Mouse (Mus musculus): ENCODE results near the gene Mitf. TPM values are rescaled to one million over a fixed set of nuclear protein-coding genes. Genes with fewer than 3 reads are reported as not detected.

The Mitf gene
- polyA plus RNA-seq, 1 experiment from 2014 or later = 2.4 TPM

DNA sequence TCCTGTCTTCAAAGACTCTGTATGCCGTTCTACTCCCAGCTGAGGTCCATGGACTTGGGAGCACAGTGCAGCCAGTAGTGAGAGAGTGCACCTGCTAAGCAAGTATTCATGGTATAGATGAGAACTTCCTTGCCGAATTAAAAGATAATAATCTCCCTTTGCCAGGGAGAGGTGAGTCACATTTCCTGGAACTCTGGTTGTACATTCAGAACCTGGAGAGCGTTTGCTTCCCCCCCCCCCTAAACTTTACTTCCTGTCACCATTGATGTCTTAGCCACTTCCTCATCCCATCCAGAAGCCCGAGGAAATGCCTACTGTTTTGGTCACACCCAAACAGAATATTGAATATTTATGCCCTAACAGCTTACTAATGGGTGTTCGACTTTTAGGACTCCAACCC lies 209.0 kb downstream of the Mitf start:
- Histone ChIP-seq H3K27me3 (no peaks in the 10 kb centered on the region), H3K4me2 (replicated peaks) (no peak overlapping the region), H3K4me1 (no peaks in the 10 kb centered on the region), H3K9ac (no peak overlapping the region), H3K36me3 (no peaks in the 10 kb centered on the region), H3K4me3 (no peak overlapping the region), H3K27ac (no peak overlapping the region), H3K9me3 (no peaks in the 10 kb centered on the region)
- no peak for ATAC-seq (ENCODE audit: low FRiP score, low read depth)
- WGBS = 73% methylated on average over 5 of the region's 5 CpGs

DNA sequence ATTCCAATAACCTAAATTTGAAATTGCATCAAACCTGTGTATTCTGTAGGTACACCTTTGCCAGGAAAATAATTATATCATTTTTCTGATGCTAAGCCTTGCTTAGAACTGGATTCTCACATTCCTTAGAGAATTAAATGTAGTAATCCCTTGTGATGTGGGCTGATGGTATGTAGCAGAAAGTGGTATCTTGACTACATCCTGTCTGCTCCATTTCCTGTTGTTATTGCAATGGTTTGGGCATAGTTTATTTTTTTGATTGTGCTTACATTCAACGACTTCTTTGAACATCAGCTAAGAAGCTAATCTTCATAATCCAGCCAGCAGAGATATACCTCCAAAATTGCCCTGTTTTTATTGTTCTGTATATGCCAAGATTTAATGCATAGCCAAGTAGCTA lies 217.0 kb downstream of the Mitf start:
- no peak for ATAC-seq (ENCODE audit: low FRiP score, low read depth)
- Histone ChIP-seq H3K9me3 (no peaks in the 10 kb centered on the region), H3K27me3 (no peaks in the 10 kb centered on the region), H3K4me3 (no peak overlapping the region), H3K27ac (no peak overlapping the region), H3K4me2 (replicated peaks) (no peak overlapping the region), H3K4me1 (no peaks in the 10 kb centered on the region), H3K36me3 (no peaks in the 10 kb centered on the region), H3K9ac (no peak overlapping the region)
- 55% methylated on average over 1 of the region's 1 CpGs for WGBS

DNA sequence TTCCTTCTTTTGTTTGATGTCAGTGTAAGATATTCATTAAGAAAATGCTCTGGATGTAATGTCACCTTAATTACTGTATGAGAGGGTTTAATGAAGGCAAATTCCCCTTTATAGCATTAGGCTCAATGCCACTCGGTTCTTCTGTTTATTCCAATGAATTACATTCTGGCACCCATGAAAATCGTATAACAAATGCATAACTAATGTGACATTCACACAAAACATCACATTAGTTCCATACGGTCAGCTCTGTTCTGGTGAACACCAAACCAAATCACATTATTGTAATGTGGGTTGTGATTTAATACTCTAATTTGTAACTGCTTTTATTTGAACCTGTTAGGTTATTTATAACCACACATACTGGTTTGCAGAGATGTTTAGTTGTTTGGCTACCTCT lies 231.7 kb downstream of the Mitf start:
- H3K9me3 ChIP-seq = no peaks in the 10 kb centered on the region
- H3K9ac ChIP-seq = no peak overlapping the region
- H3K4me2 ChIP-seq (replicated peaks) = no peak overlapping the region
- H3K4me3 ChIP-seq = no peak overlapping the region
- H3K36me3 ChIP-seq = no peaks in the 10 kb centered on the region
- H3K27me3 ChIP-seq = no peaks in the 10 kb centered on the region
- no peak overlapping the region for H3K27ac ChIP-seq
- H3K4me1 ChIP-seq = no peaks in the 10 kb centered on the region
- 76% methylated on average over 3 of the region's 3 CpGs for WGBS
- no peak for ATAC-seq (ENCODE audit: low FRiP score, low read depth)

DNA sequence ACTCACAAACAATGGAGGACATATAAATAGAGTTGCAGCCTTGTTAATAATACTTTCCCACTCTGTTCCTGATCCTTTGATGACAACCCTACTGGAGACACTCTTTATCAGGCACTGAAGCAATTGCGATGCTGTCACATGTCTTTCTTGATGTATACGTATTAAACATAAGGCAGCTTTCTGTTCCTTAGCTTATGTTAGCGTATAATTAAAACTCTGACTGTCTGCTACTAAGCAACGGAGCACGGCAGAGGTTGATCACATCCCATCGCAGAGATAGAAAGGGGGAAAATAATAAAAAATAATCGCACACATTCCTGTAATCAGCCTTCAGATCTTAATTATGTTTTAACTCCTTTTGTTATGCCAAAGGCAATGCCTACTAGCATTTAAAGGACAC lies 234.9 kb downstream of the Mitf start:
- no peak for ATAC-seq (ENCODE audit: low FRiP score, low read depth)

DNA sequence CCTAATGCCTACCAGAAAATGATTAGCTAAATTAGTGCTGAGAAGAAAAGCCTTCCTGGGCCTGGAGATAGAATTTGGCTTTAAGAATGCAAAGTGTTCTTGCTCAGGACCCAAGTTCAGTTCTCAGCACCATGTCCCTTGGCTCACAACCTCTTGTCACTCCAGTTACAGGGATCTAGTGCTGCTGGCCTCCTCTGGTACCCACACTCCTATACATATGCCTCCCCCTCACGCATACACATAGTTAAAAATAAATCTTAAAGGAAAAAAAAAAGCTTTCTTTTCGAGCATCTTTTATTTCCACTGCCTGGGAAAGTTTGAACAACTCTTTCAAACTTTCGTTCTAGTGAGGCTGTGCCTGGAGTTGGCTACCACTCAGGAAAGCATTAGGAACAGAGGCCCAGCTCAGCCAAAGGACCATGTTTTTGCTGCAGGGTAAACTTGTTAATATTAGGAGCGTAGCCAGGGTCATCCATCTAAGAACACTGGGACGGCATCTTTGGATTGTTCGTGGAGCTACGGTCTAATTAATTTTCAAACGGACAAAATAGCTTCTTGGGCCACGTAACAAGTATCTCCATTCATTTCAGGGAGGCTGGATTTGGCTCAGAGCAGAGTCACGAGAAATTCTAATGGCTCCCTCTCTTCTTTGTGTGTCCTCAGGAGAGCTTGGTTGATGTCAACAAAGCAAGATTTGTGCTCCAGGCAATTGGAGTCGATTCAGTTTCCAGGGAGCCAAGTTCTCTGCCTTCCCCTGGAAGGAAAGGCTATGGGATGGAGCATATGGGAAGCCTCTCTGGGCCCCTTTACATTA lies 239.7 kb downstream of the Mitf start:
- WGBS = 67% methylated on average over 11 of the region's 11 CpGs
- 0 out of 2 replicates have a peak, but pooled peaks have one; percentile 28 for ATAC-seq (ENCODE audit: low FRiP score, low read depth)
- H3K27me3 ChIP-seq = no peaks in the 10 kb centered on the region
- H3K4me3 ChIP-seq = no peak overlapping the region
- H3K4me1 ChIP-seq = 0 out of 2 replicates have a peak, but pooled peaks cover 4% of the 10 kb centered on the region
- no peak overlapping the region for H3K4me2 ChIP-seq (replicated peaks)
- H3K9me3 ChIP-seq = no peaks in the 10 kb centered on the region
- H3K9ac ChIP-seq = no peak overlapping the region
- H3K27ac ChIP-seq = 0 out of 2 replicates have a peak overlapping the region, but pooled peaks have one; percentile 6
- H3K36me3 ChIP-seq = no peaks in the 10 kb centered on the region

More for the DNA sequence above, 234.9 kb downstream of the Mitf start:
- Histone ChIP-seq H3K4me1 (0 out of 2 replicates have a peak, but pooled peaks cover 4% of the 10 kb centered on the region), H3K9me3 (no peaks in the 10 kb centered on the region), H3K27ac (no peak overlapping the region), H3K4me3 (no peak overlapping the region), H3K27me3 (no peaks in the 10 kb centered on the region), H3K9ac (no peak overlapping the region), H3K4me2 (replicated peaks) (no peak overlapping the region), H3K36me3 (no peaks in the 10 kb centered on the region)
- 85% methylated on average over 7 of the region's 7 CpGs for WGBS

DNA sequence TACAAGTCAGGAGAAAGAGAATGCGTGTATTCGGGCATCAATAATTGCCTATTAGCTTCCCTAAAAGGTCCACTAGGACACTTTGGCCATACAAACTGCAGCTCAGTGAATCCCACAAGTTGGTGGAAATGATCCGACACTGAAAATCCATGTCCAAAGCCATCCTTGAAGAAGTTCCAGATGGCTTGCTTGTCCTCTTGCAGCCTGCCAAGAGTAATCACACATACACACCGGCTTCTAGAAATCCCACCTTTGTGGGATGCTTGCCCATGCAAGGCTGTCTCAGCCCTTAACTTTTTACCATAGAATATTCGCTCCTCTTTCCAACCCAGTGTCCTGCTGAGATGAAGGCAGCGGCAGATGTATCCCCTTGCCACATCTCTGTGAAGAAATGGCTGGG lies 240.9 kb downstream of the Mitf start:
- Histone ChIP-seq H3K27me3 (no peaks in the 10 kb centered on the region), H3K9ac (no peak overlapping the region), H3K4me1 (0 out of 2 replicates have a peak, but pooled peaks cover 4% of the 10 kb centered on the region), H3K27ac (no peak overlapping the region), H3K36me3 (no peaks in the 10 kb centered on the region), H3K4me3 (no peak overlapping the region), H3K4me2 (replicated peaks) (no peak overlapping the region), H3K9me3 (no peaks in the 10 kb centered on the region)
- WGBS = 72% methylated on average over 6 of the region's 6 CpGs
- no peak for ATAC-seq (ENCODE audit: low FRiP score, low read depth)

DNA sequence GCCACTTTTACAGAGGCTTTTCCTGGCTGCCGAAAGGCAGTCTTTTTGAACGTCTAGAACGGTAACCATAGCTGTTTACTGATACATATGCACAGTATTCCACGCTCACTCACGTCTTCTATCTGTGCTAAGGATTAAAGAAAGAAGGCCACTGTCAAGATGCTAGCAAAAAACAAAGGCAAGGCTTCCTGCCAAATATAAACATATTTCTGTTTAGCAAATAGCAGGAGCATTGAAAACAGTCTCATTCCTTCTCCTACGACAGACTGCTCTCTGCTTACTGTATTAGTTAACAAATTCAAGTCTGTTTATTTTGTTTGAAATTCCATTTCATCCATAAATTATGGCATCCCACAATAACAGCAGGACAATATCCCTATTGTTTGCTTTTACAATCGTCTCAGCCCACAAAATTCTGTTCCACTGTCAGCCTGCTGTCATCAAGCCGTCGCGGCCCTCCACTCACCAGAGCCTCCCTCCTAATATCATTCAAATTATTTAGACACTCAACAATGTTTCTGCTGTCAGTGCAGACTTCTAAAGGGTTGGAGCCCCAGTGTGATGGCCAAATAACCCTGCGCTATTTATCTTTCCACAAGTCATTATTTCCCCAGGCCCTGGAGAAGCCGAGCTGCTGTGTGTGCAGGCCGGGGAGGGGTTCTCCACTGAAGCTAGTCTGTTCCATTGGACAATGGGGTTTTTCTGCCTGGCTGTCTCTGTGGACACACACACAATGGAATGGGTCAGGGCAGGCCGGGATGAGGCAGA lies 242.0 kb downstream of the Mitf start:
- Histone ChIP-seq H3K9ac (no peak overlapping the region), H3K4me1 (0 out of 2 replicates have a peak, but pooled peaks cover 4% of the 10 kb centered on the region), H3K27ac (no peak overlapping the region), H3K9me3 (no peaks in the 10 kb centered on the region), H3K36me3 (no peaks in the 10 kb centered on the region), H3K27me3 (no peaks in the 10 kb centered on the region), H3K4me3 (no peak overlapping the region), H3K4me2 (replicated peaks) (no peak overlapping the region)
- 68% methylated on average over 14 of the region's 14 CpGs for WGBS
- no peak for ATAC-seq (ENCODE audit: low FRiP score, low read depth)

DNA sequence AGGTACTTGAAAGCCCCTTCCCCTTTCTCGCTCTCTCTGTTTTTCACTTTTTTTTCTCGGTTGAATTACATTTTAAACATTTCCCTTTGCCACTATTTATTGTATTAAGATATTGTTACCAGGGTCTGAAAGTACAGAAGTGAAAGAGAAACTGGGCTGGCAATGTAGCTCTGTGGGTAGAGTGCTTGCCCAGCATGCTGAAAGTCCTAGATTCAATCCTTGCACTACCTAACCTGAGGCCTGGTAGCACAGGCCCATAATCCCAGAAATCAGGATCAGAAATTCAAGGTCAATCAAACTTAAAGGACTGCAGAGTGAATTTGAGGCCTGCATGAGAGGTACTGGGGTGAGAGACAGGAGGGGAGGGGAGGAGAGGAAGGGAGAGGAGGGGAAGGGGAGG lies 242.7 kb downstream of the Mitf start:
- H3K4me1 ChIP-seq = 0 out of 2 replicates have a peak, but pooled peaks cover 4% of the 10 kb centered on the region
- H3K9ac ChIP-seq = no peak overlapping the region
- 91% methylated on average over 2 of the region's 2 CpGs for WGBS
- no peaks in the 10 kb centered on the region for H3K27me3 ChIP-seq
- no peak overlapping the region for H3K4me3 ChIP-seq
- H3K9me3 ChIP-seq = no peaks in the 10 kb centered on the region
- no peak overlapping the region for H3K4me2 ChIP-seq (replicated peaks)
- H3K36me3 ChIP-seq = no peaks in the 10 kb centered on the region
- H3K27ac ChIP-seq = no peak overlapping the region
- no peak for ATAC-seq (ENCODE audit: low FRiP score, low read depth)

DNA sequence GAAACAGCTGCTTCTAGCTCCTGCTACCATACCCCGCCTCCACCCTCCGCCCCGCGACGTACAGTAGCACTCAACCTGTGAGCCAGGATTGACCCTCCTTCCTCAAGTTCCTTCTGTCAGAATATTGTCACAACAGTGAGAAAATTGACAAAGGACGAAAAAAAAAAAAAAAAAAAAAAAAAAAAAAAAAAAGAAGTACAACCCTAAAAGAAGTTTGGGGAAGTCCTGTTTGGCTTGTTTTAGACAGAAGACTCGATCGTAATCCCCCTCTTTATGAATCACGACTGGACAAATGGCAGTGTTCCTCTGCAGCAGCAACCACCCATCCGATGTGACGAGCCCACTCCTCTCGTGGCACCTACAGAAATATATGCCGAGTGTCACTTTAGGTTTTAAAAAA lies 255.0 kb downstream of the Mitf start:
- 90% methylated on average over 13 of the region's 13 CpGs for WGBS
- H3K36me3 ChIP-seq = no peaks in the 10 kb centered on the region
- H3K4me3 ChIP-seq = no peak overlapping the region
- no peaks in the 10 kb centered on the region for H3K9me3 ChIP-seq
- no peak for ATAC-seq (ENCODE audit: low FRiP score, low read depth)
- no peaks in the 10 kb centered on the region for H3K4me1 ChIP-seq
- H3K4me2 ChIP-seq (replicated peaks) = no peak overlapping the region
- H3K27me3 ChIP-seq = no peaks in the 10 kb centered on the region
- no peak overlapping the region for H3K27ac ChIP-seq
- no peak overlapping the region for H3K9ac ChIP-seq

DNA sequence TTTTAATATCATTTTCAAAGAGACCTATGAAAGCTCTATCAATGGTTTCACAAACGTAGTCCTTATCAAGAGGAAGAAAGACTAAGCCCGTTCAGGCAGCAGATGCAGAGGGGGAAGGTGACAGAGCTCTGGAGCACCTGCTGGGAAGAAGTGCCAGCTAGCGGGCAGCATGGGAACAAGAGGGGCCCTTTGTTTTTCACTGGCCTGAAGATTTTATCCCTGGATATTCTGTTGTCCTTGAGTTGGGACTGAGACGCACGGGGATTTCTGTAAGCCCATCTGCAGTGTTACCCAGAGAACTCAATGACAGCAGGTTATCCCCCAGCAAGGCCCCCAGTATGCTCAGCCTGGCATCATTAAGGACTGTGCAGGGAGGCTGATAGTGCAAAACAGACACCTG lies 258.1 kb downstream of the Mitf start:
- Histone ChIP-seq H3K4me2 (replicated peaks) (no peak overlapping the region), H3K36me3 (no peaks in the 10 kb centered on the region), H3K9ac (no peak overlapping the region), H3K9me3 (no peaks in the 10 kb centered on the region), H3K4me3 (no peak overlapping the region), H3K4me1 (no peaks in the 10 kb centered on the region), H3K27ac (no peak overlapping the region), H3K27me3 (no peaks in the 10 kb centered on the region)
- ATAC-seq (ENCODE audit: low FRiP score, low read depth) = no peak
- 23% methylated on average over 5 of the region's 5 CpGs for WGBS

DNA sequence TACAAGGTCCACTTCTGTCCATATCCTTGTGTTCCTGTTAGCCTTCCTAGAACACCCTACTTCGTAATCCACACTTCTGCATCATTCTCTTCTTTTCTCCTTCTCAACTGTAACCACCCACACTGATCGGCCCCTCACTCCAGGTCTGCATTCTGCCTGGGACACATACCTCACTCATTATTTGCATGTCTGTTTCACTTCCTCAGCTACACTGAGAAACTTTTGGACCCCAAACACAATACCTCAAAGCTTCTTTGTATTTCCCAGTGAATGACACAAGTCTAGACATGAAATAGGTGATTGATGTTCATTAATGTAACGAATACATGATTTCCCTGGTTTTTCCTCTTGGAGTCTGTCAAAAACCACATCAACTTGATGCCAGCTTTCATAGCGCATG lies 259.6 kb downstream of the Mitf start:
- WGBS = 86% methylated on average over 4 of the region's 4 CpGs
- H3K9me3 ChIP-seq = no peaks in the 10 kb centered on the region

More for the DNA sequence above, 259.6 kb downstream of the Mitf start:
- no peaks in the 10 kb centered on the region for H3K27me3 ChIP-seq
- no peak overlapping the region for H3K27ac ChIP-seq
- no peak for ATAC-seq (ENCODE audit: low FRiP score, low read depth)
- H3K9ac ChIP-seq = no peak overlapping the region
- H3K36me3 ChIP-seq = no peaks in the 10 kb centered on the region
- no peak overlapping the region for H3K4me3 ChIP-seq
- no peaks in the 10 kb centered on the region for H3K4me1 ChIP-seq
- no peak overlapping the region for H3K4me2 ChIP-seq (replicated peaks)

All from limb, embryonic 13.5 days (tissue).